Mouse (Mus musculus): ENCODE measurements at regions not wholly inside any gene's neighbourhood (a gene's known extent, or its start where the extent isn't known, plus 50 kb on each side); places are given as distances from the start of the nearest gene placed in this dataset.
"Not testable (repeated sequence)": the region's sequence is repeated elsewhere in the genome, so short reads cannot be mapped to it uniquely, and the experiment has no call there.

GRCm38 (mm10) chr1:161688946-161689345 is 99.3 kb downstream of the Fasl start:
- Histone ChIP-seq H3K4me1 (no peaks in the 10 kb centered on the region), H3K27ac (no peak overlapping the region), H3K36me3 (replicated peaks) (no peaks in the 10 kb centered on the region), H3K4me3 (replicated peaks) (no peak overlapping the region), H3K27me3 (no peaks in the 10 kb centered on the region), H3K9me3 (no peaks in the 10 kb centered on the region), H3K9ac (no peak overlapping the region), H3K4me2 (no peak overlapping the region)
- ATAC-seq (ENCODE audit: low FRiP score): no peak
- 29% methylated on average over 3 of the region's 3 CpGs for WGBS

- 25% methylated on average over 12 of the region's 12 CpGs for WGBS
- Histone ChIP-seq H3K27me3 (no peaks in the 10 kb centered on the region), H3K4me1 (no peaks in the 10 kb centered on the region), H3K9me3 (no peaks in the 10 kb centered on the region), H3K36me3 (replicated peaks) (no peaks in the 10 kb centered on the region), H3K27ac (no peak overlapping the region), H3K9ac (no peak overlapping the region), H3K4me2 (no peak overlapping the region), H3K4me3 (replicated peaks) (no peak overlapping the region)
- ATAC-seq (ENCODE audit: low FRiP score): peak; percentile 56; the same call in 1 of the 2 replicates
These were observed 100.7 kb downstream of the Fasl start for GRCm38 (mm10) chr1:161687548-161687947.

- Histone ChIP-seq H3K27ac (no peak overlapping the region), H3K36me3 (replicated peaks) (no peaks in the 10 kb centered on the region), H3K4me1 (no peaks in the 10 kb centered on the region), H3K9me3 (no peaks in the 10 kb centered on the region), H3K4me3 (replicated peaks) (no peak overlapping the region), H3K4me2 (no peak overlapping the region), H3K9ac (no peak overlapping the region), H3K27me3 (no peaks in the 10 kb centered on the region)
- ATAC-seq (ENCODE audit: low FRiP score): no peak
- WGBS: 84% methylated on average over 6 of the region's 6 CpGs
These were observed 107.7 kb downstream of the Fasl start for GRCm38 (mm10) chr1:161680558-161680957.

- ATAC-seq (ENCODE audit: low FRiP score): no peak
- H3K36me3 ChIP-seq (replicated peaks): no peaks in the 10 kb centered on the region
- no peak overlapping the region for H3K9ac ChIP-seq
- no peaks in the 10 kb centered on the region for H3K27me3 ChIP-seq
- no peaks in the 10 kb centered on the region for H3K4me1 ChIP-seq
- 91% methylated on average over 5 of the region's 5 CpGs for WGBS
- H3K4me3 ChIP-seq (replicated peaks): no peak overlapping the region
- H3K9me3 ChIP-seq: no peaks in the 10 kb centered on the region
- no peak overlapping the region for H3K4me2 ChIP-seq
- H3K27ac ChIP-seq: no peak overlapping the region
These were observed 117.4 kb downstream of the Fasl start for GRCm38 (mm10) chr1:161670937-161671336.

- no peaks in the 10 kb centered on the region for H3K4me1 ChIP-seq
- no peaks in the 10 kb centered on the region for H3K36me3 ChIP-seq (replicated peaks)
- no peak overlapping the region for H3K4me3 ChIP-seq (replicated peaks)
- 67% methylated on average over 3 of the region's 3 CpGs for WGBS
- H3K9ac ChIP-seq: no peak overlapping the region
- ATAC-seq (ENCODE audit: low FRiP score): no peak
- no peaks in the 10 kb centered on the region for H3K9me3 ChIP-seq
- H3K4me2 ChIP-seq: no peak overlapping the region
- no peak overlapping the region for H3K27ac ChIP-seq
- no peaks in the 10 kb centered on the region for H3K27me3 ChIP-seq
These were observed 124.0 kb downstream of the Fasl start for GRCm38 (mm10) chr1:161664321-161664720.

GRCm38 (mm10) chr1:161663351-161663750 is 124.9 kb downstream of the Fasl start:
- 55% methylated on average over 1 of the region's 1 CpGs for WGBS
- no peak for ATAC-seq (ENCODE audit: low FRiP score)
- no peak overlapping the region for H3K9ac ChIP-seq

GRCm38 (mm10) chr1:161662241-161662640 is 126.1 kb downstream of the Fasl start:
- Histone ChIP-seq H3K4me1 (no peaks in the 10 kb centered on the region), H3K9ac (no peak overlapping the region), H3K4me3 (replicated peaks) (no peak overlapping the region), H3K36me3 (replicated peaks) (no peaks in the 10 kb centered on the region), H3K4me2 (no peak overlapping the region), H3K27ac (no peak overlapping the region), H3K9me3 (no peaks in the 10 kb centered on the region), H3K27me3 (no peaks in the 10 kb centered on the region)
- no peak for ATAC-seq (ENCODE audit: low FRiP score)
- 89% methylated on average over 2 of the region's 2 CpGs for WGBS

More at GRCm38 (mm10) chr1:161663351-161663750, 124.9 kb downstream of the Fasl start:
- no peaks in the 10 kb centered on the region for H3K36me3 ChIP-seq (replicated peaks)
- H3K9me3 ChIP-seq: no peaks in the 10 kb centered on the region
- H3K4me1 ChIP-seq: no peaks in the 10 kb centered on the region
- H3K27ac ChIP-seq: no peak overlapping the region
- H3K4me3 ChIP-seq (replicated peaks): no peak overlapping the region
- H3K27me3 ChIP-seq: no peaks in the 10 kb centered on the region
- no peak overlapping the region for H3K4me2 ChIP-seq

- WGBS: 83% methylated on average over 1 of the region's 1 CpGs
- Histone ChIP-seq H3K4me2 (no peak overlapping the region), H3K4me1 (no peaks in the 10 kb centered on the region), H3K36me3 (replicated peaks) (no peaks in the 10 kb centered on the region), H3K27ac (no peak overlapping the region), H3K9me3 (no peaks in the 10 kb centered on the region), H3K4me3 (replicated peaks) (no peak overlapping the region), H3K9ac (no peak overlapping the region), H3K27me3 (no peaks in the 10 kb centered on the region)
- ATAC-seq (ENCODE audit: low FRiP score): no peak
These were observed 130.8 kb downstream of the Fasl start for GRCm38 (mm10) chr1:161657511-161657910.

- Histone ChIP-seq H3K4me2 (no peak overlapping the region), H3K4me3 (replicated peaks) (no peak overlapping the region), H3K9ac (no peak overlapping the region), H3K27me3 (no peaks in the 10 kb centered on the region), H3K4me1 (no peaks in the 10 kb centered on the region), H3K9me3 (no peaks in the 10 kb centered on the region), H3K36me3 (replicated peaks) (no peaks in the 10 kb centered on the region), H3K27ac (no peak overlapping the region)
- 58% methylated on average over 2 of the region's 2 CpGs for WGBS
- ATAC-seq (ENCODE audit: low FRiP score): no peak
These were observed 138.9 kb downstream of the Fasl start for GRCm38 (mm10) chr1:161649387-161649786.

GRCm38 (mm10) chr1:161632098-161632497 is 137.6 kb downstream of the Tnfsf18 start:
- no peak overlapping the region for H3K27ac ChIP-seq
- WGBS: 83% methylated on average over 5 of the region's 5 CpGs
- H3K4me2 ChIP-seq: no peak overlapping the region
- H3K27me3 ChIP-seq: no peaks in the 10 kb centered on the region
- H3K9me3 ChIP-seq: no peaks in the 10 kb centered on the region
- no peak overlapping the region for H3K9ac ChIP-seq
- no peak for ATAC-seq (ENCODE audit: low FRiP score)
- no peaks in the 10 kb centered on the region for H3K4me1 ChIP-seq
- no peak overlapping the region for H3K4me3 ChIP-seq (replicated peaks)
- H3K36me3 ChIP-seq (replicated peaks): no peaks in the 10 kb centered on the region

GRCm38 (mm10) chr1:161621291-161621690 is 126.8 kb downstream of the Tnfsf18 start:
- Histone ChIP-seq H3K36me3 (replicated peaks) (no peaks in the 10 kb centered on the region), H3K9me3 (no peaks in the 10 kb centered on the region), H3K27ac (no peak overlapping the region), H3K27me3 (no peaks in the 10 kb centered on the region), H3K4me2 (no peak overlapping the region), H3K4me1 (no peaks in the 10 kb centered on the region), H3K4me3 (replicated peaks) (no peak overlapping the region), H3K9ac (no peak overlapping the region)
- WGBS: 85% methylated on average over 6 of the region's 6 CpGs
- ATAC-seq (ENCODE audit: low FRiP score): no peak

GRCm38 (mm10) chr1:161614091-161614490 is 119.6 kb downstream of the Tnfsf18 start:
- H3K36me3 ChIP-seq (replicated peaks); H3K4me1 ChIP-seq; H3K4me2 ChIP-seq; ATAC-seq (ENCODE audit: low FRiP score); H3K27me3 ChIP-seq; H3K9ac ChIP-seq; H3K27ac ChIP-seq; H3K4me3 ChIP-seq (replicated peaks); H3K9me3 ChIP-seq: not testable (repeated sequence)
- WGBS: 92% methylated on average over 7 of the region's 7 CpGs

- not testable (repeated sequence) for H3K4me2 ChIP-seq; H3K4me3 ChIP-seq (replicated peaks); H3K9me3 ChIP-seq; H3K36me3 ChIP-seq (replicated peaks); ATAC-seq (ENCODE audit: low FRiP score); H3K27ac ChIP-seq; H3K27me3 ChIP-seq; H3K9ac ChIP-seq; H3K4me1 ChIP-seq
- 96% methylated on average over 10 of the region's 10 CpGs for WGBS
These were observed 119.2 kb downstream of the Tnfsf18 start for GRCm38 (mm10) chr1:161613658-161614057.

GRCm38 (mm10) chr1:161607446-161607845 is 113.0 kb downstream of the Tnfsf18 start:
- no peaks in the 10 kb centered on the region for H3K9me3 ChIP-seq
- H3K27ac ChIP-seq: no peak overlapping the region
- H3K27me3 ChIP-seq: no peaks in the 10 kb centered on the region
- WGBS: 91% methylated on average over 4 of the region's 4 CpGs
- H3K4me1 ChIP-seq: no peaks in the 10 kb centered on the region
- no peaks in the 10 kb centered on the region for H3K36me3 ChIP-seq (replicated peaks)
- no peak overlapping the region for H3K9ac ChIP-seq
- ATAC-seq (ENCODE audit: low FRiP score): no peak
- no peak overlapping the region for H3K4me2 ChIP-seq
- no peak overlapping the region for H3K4me3 ChIP-seq (replicated peaks)
